Mouse (Mus musculus) lung, embryonic 15.5 days (tissue): ENCODE data around the gene Atrx. TPM values are rescaled to one million over a fixed set of nuclear protein-coding genes. Genes with fewer than 3 reads are reported as not detected.
"Not testable (repeated sequence)": the region's sequence is repeated elsewhere in the genome, so short reads cannot be mapped to it uniquely, and the experiment has no call there.

Source experiments
- ATAC-seq: fragments of 200-750 bp; cut with Nextera tagmentation; 2 replicates; pipeline ENCODE4 v1.8.0; 2017; ENCODE audit warnings: moderate number of reproducible peaks, borderline replicate concordance; ENCODE audit not compliant: low FRiP score, low TSS enrichment; ENCODE audit errors: extremely low read depth
- H3K27ac ChIP-seq: fragments of 300-500 bp; sonication (generic); 2 replicates; pipeline ENCODE4 v1.5.1; 2015; ENCODE audit warnings: moderate library complexity, mild to moderate bottlenecking, inconsistent platforms
- H3K27me3 ChIP-seq: fragments of 300-500 bp; sonication (generic); 2 replicates; pipeline ENCODE4 v1.6.1; 2015; ENCODE audit warnings: inconsistent platforms
- H3K36me3 ChIP-seq: fragments of 300-500 bp; sonication (generic); 2 replicates; pipeline ENCODE4 v1.6.1; 2015; ENCODE audit warnings: inconsistent platforms
- H3K4me1 ChIP-seq: fragments of 300-500 bp; sonication (generic); 2 replicates; pipeline ENCODE4 v1.6.1; 2015; ENCODE audit warnings: inconsistent platforms
- H3K4me2 ChIP-seq: fragments of 300-500 bp; sonication (generic); 2 replicates; pipeline ENCODE4 v1.6.1; 2015; ENCODE audit warnings: inconsistent platforms, mild to moderate bottlenecking, moderate library complexity
- H3K4me3 ChIP-seq: fragments of 300-500 bp; sonication (generic); 2 replicates; pipeline ENCODE4 v1.5.1; 2015; ENCODE audit warnings: mild to moderate bottlenecking, inconsistent platforms
- H3K9ac ChIP-seq: fragments of 300-500 bp; sonication (generic); 2 replicates; pipeline ENCODE4 v1.6.1; 2015; ENCODE audit warnings: inconsistent platforms
- H3K9me3 ChIP-seq: fragments of 300-500 bp; sonication (generic); 2 replicates; pipeline ENCODE4 v1.6.1; 2016; ENCODE audit warnings: inconsistent platforms
- WGBS: fragments of 180-500 bp; shearing (Covaris S2); methylation state at CpG from one replicate; pipeline ENCODE4 v1.1.7; 2015; 5-methylcytosine and 5-hydroxymethylcytosine counted together
- polyA plus RNA-seq: library from polyadenylated mRNA; unstranded; fragments of >200 nt; fragmentation: Nextera tagmentation; extraction: Ambion mirVana; gene quantifications from 2 replicates; pipeline ENCODE4 v1.2.1, GENCODE M21; 2015

Gene Atrx
- polyA plus RNA-seq, 1 experiment from 2014 or later, result 201 TPM

- H3K9me3 ChIP-seq, result no peaks in the 10 kb centered on the region
- H3K27me3 ChIP-seq, result no peaks in the 10 kb centered on the region
- H3K4me1 ChIP-seq, result peaks cover 9% of the 10 kb centered on the region; the same call in 1 of the 2 replicates
- no peak overlapping the region for H3K4me3 ChIP-seq
- H3K4me2 ChIP-seq, result no peak overlapping the region
- 0 out of 2 replicates have a peak, but pooled peaks cover 2% of the 10 kb centered on the region for H3K36me3 ChIP-seq
- H3K9ac ChIP-seq, result no peak overlapping the region
- no peak for ATAC-seq
- no peak overlapping the region for H3K27ac ChIP-seq
- WGBS, result no CpG with 5 or more reads among the region's 1 CpGs
Measured at GRCm38 (mm10) chrX:105923896-105924295, 5.3 kb downstream of the Atrx start.

- H3K9me3 ChIP-seq, H3K9ac ChIP-seq, H3K4me3 ChIP-seq, H3K4me1 ChIP-seq, ATAC-seq, H3K27me3 ChIP-seq, H3K4me2 ChIP-seq, H3K36me3 ChIP-seq, H3K27ac ChIP-seq: not testable (repeated sequence)
- WGBS, result 84% methylated on average over 7 of the region's 7 CpGs
Measured at GRCm38 (mm10) chrX:105922986-105923385, 6.2 kb downstream of the Atrx start.

DNA sequence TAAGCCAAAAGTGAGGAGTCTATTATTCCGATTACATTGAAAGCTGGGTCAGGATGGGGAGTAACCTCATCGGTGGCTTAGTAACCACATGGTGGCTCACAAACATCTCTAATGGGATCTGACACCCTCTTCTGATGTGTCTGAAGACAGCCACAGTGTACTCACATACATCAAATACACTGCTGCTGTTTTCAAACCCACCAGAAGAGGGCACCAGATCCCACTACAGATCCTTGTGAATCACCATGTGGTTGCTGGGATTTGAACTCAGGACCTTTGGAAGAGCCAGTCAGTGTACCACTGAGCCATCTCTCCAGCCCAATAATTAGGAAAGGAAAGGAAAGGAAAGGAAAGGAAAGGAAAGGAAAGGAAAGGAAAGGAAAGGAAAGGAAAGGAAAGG lies 7.8 kb downstream of the Atrx start:
- no peak overlapping the region for H3K4me3 ChIP-seq

DNA sequence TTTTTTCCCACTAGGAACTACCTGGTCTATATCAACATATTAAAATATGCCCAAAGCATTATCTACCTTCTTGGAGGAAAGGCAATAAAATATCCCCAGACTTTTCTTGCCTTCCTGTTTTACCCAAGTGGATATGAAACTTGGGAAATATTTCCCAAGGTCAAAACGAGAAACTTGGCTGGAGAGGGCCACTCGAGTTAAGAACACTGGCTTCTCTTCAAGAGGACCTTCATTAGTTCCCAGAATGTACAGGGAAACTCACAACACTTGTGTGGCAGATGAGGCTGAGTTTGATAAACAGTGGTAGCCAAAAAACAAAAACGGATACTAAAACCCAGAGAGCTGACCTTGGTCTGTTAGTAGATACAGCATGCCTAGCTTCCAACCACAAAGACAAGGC lies 17.5 kb downstream of the Atrx start:
- Histone ChIP-seq H3K9me3 (no peaks in the 10 kb centered on the region), H3K27ac (no peak overlapping the region), H3K9ac (no peak overlapping the region), H3K4me1 (no peaks in the 10 kb centered on the region), H3K4me2 (no peak overlapping the region), H3K4me3 (no peak overlapping the region), H3K27me3 (no peaks in the 10 kb centered on the region), H3K36me3 (no peaks in the 10 kb centered on the region)
- WGBS, result 44% methylated on average over 3 of the region's 3 CpGs
- ATAC-seq, result no peak

More for the DNA sequence above, 7.8 kb downstream of the Atrx start:
- Histone ChIP-seq H3K27ac (no peak overlapping the region), H3K27me3 (no peaks in the 10 kb centered on the region), H3K9ac (no peak overlapping the region), H3K36me3 (0 out of 2 replicates have a peak, but pooled peaks cover 2% of the 10 kb centered on the region), H3K9me3 (no peaks in the 10 kb centered on the region), H3K4me2 (no peak overlapping the region), H3K4me1 (0 out of 2 replicates have a peak, but pooled peaks cover 5% of the 10 kb centered on the region)
- 82% methylated on average over 2 of the region's 2 CpGs for WGBS
- no peak for ATAC-seq

DNA sequence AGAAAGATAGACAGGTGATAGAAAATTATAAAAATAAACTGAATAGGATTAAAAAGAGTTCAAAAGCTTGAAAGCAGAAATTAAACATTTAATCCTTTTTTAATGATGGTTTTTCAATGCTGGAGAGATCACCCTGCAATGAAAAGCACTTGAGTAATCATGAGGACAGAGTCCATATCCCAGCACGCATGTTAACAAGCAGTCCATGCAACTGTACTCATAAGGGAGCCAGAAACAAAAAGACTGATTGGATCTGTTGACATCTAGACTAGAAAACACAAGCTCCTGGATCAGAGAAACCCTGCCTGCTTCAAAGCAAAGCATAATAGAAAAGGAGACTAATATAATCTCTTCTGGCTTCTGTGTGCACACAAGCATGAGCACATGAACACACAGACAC lies 27.6 kb downstream of the Atrx start:
- no peak overlapping the region for H3K9ac ChIP-seq
- H3K4me3 ChIP-seq, result no peak overlapping the region
- 0 out of 2 replicates have a peak, but pooled peaks cover 4% of the 10 kb centered on the region for H3K36me3 ChIP-seq
- H3K27me3 ChIP-seq, result no peaks in the 10 kb centered on the region
- H3K4me2 ChIP-seq, result no peak overlapping the region
- no peak for ATAC-seq
- 85% methylated on average over 1 of the region's 1 CpGs for WGBS
- H3K4me1 ChIP-seq, result no peaks in the 10 kb centered on the region
- no peaks in the 10 kb centered on the region for H3K9me3 ChIP-seq
- no peak overlapping the region for H3K27ac ChIP-seq

GRCm38 (mm10) chrX:105886921-105887320 lies 42.3 kb downstream of the Atrx start:
- Histone ChIP-seq H3K9me3 (no peaks in the 10 kb centered on the region), H3K36me3 (no peaks in the 10 kb centered on the region), H3K9ac (no peak overlapping the region), H3K27ac (no peak overlapping the region), H3K27me3 (no peaks in the 10 kb centered on the region), H3K4me1 (no peaks in the 10 kb centered on the region), H3K4me3 (no peak overlapping the region), H3K4me2 (no peak overlapping the region)
- no peak for ATAC-seq
- 60% methylated on average over 2 of the region's 2 CpGs for WGBS

DNA sequence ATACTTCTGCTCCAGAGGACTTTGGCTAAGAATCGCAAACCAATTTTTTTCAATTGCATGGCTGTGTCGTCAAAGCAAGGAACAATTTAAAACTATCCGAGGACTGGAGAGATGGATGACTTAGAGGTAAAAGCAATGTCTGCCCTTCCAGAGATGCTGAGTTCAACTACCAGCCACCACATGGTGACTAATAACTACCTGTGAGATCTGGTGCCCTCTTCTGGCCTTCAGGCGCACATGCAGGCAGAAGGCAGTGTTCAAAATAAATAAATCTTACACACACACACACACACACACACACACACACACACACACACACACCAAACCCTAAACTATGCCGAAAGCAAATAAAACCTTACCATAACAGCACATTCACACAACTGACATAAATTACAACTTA lies 64.8 kb downstream of the Atrx start:
- WGBS, result 83% methylated on average over 5 of the region's 5 CpGs

GRCm38 (mm10) chrX:105824462-105824861 lies 104.7 kb downstream of the Atrx start:
- H3K27ac ChIP-seq, result no peak overlapping the region
- no peak overlapping the region for H3K4me3 ChIP-seq
- H3K36me3 ChIP-seq, result peaks cover 7% of the 10 kb centered on the region
- no peak overlapping the region for H3K9ac ChIP-seq
- no peak for ATAC-seq
- H3K4me1 ChIP-seq, result no peaks in the 10 kb centered on the region
- no peaks in the 10 kb centered on the region for H3K27me3 ChIP-seq
- H3K4me2 ChIP-seq, result no peak overlapping the region
- no peaks in the 10 kb centered on the region for H3K9me3 ChIP-seq
- 81% methylated on average over 5 of the region's 5 CpGs for WGBS

More for the DNA sequence above, 64.8 kb downstream of the Atrx start:
- H3K4me1 ChIP-seq, result no peaks in the 10 kb centered on the region
- no peak overlapping the region for H3K27ac ChIP-seq
- H3K4me2 ChIP-seq, result no peak overlapping the region
- no peaks in the 10 kb centered on the region; the same call in 1 of the 2 replicates for H3K36me3 ChIP-seq
- no peaks in the 10 kb centered on the region for H3K27me3 ChIP-seq
- H3K9me3 ChIP-seq, result no peaks in the 10 kb centered on the region
- no peak for ATAC-seq
- H3K4me3 ChIP-seq, result no peak overlapping the region
- no peak overlapping the region for H3K9ac ChIP-seq

GRCm38 (mm10) chrX:105794806-105795403 lies 134.3 kb downstream of the Atrx start:
- WGBS, result 64% methylated on average over 8 of the region's 8 CpGs
- ATAC-seq, result no peak
- Histone ChIP-seq H3K9ac (no peak overlapping the region), H3K27ac (no peak overlapping the region), H3K4me2 (no peak overlapping the region), H3K9me3 (no peaks in the 10 kb centered on the region), H3K27me3 (no peaks in the 10 kb centered on the region), H3K4me1 (no peaks in the 10 kb centered on the region), H3K36me3 (no peaks in the 10 kb centered on the region), H3K4me3 (no peak overlapping the region)

- no peaks in the 10 kb centered on the region for H3K4me1 ChIP-seq
- H3K4me2 ChIP-seq, result no peak overlapping the region
- no peak overlapping the region for H3K27ac ChIP-seq
- ATAC-seq, result no peak
- no peak overlapping the region for H3K4me3 ChIP-seq
- 75% methylated on average over 5 of the region's 5 CpGs for WGBS
- no peaks in the 10 kb centered on the region for H3K9me3 ChIP-seq
- no peaks in the 10 kb centered on the region for H3K36me3 ChIP-seq
- H3K9ac ChIP-seq, result no peak overlapping the region
- peaks cover 5% of the 10 kb centered on the region; the same call in 1 of the 2 replicates for H3K27me3 ChIP-seq
Measured at GRCm38 (mm10) chrX:105773281-105773680, 155.9 kb downstream of the Atrx start.

DNA sequence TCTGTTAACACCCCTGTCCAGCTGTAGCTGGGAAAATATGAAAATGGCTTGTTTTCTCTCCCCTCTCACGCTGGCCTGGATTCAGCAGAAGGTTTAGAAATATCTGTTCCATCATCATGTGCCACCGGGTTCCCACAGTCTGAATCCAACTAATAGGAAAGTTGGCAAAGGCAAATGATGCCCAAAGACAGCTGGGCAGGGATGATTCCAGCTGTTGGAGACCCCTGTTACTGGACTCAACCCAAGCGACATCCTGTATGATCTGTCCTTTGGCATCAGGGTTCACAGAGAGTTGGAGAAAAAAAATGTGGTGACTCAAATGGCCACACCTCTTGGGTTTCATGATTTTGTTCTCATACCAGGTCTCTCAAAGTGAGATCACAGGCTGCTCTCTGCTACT lies 161.3 kb downstream of the Atrx start:
- no peak for ATAC-seq
- 61% methylated on average over 3 of the region's 3 CpGs for WGBS
- Histone ChIP-seq H3K9me3 (no peaks in the 10 kb centered on the region), H3K27ac (no peak overlapping the region), H3K4me3 (no peak overlapping the region), H3K4me1 (peaks cover 9% of the 10 kb centered on the region; the same call in 1 of the 2 replicates), H3K9ac (no peak overlapping the region), H3K36me3 (no peaks in the 10 kb centered on the region), H3K4me2 (no peak overlapping the region), H3K27me3 (peaks cover 31% of the 10 kb centered on the region)

DNA sequence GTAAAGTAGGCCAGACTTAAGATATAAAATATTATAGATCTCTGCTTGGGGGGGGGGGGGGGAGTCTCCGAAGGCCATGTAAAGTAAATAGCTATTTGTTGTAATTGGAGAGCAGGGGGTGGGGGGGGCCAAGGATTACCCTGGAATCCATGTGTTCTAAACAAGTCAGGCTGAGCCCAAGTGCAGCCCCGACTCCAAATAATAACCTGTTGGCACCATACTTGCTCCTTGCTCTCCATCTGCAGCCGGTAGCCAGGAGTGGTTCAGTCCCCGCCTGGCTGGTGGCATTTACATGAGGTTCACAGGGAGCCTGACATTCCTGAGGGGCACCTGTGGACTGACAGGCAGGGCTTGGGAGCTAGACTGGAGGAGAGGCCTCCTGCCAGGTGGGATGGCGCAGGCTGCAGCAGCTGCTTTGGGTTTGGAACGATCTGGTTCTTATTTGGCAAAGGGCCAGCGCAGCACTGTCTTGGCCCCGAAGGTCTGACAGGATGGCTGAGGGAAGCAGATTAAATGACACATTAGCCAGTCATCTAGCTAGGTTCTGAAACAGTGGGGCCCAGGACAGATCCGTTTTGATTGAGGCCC lies 161.9 kb downstream of the Atrx start:
- Histone ChIP-seq H3K36me3 (no peaks in the 10 kb centered on the region), H3K27ac (no peak overlapping the region), H3K9me3 (no peaks in the 10 kb centered on the region), H3K4me3 (no peak overlapping the region), H3K27me3 (peaks cover 38% of the 10 kb centered on the region), H3K9ac (no peak overlapping the region), H3K4me2 (no peak overlapping the region), H3K4me1 (peaks cover 9% of the 10 kb centered on the region; the same call in 1 of the 2 replicates)
- WGBS, result 32% methylated on average over 9 of the region's 9 CpGs
- ATAC-seq, result no peak
